Mouse (Mus musculus) lung, adult 2 months (tissue): ENCODE results near the gene Ccl6. TPM values are rescaled to one million over a fixed set of nuclear protein-coding genes. Genes with fewer than 3 reads are reported as not detected.
A peak's percentile ranks its signal among the peaks of the same experiment; 100 is the strongest.
"Not testable (repeated sequence)": the region's sequence is repeated elsewhere in the genome, so short reads cannot be mapped to it uniquely, and the experiment has no call there.

Experiments
- DNase-seq: peaks from one replicate; pipeline ENCODE4 v3.0.0; 2022
- H3K4me1 ChIP-seq: fragments of 200-500 bp; 2 replicates; pipeline ENCODE4 v1.6.1; 2011; ENCODE audit warnings: low read length; ENCODE audit not compliant: control insufficient read depth, insufficient read depth
- H3K4me3 ChIP-seq: fragments of 200-500 bp; replicated peaks from 2 replicates; pipeline ENCODE3; 2011; ENCODE audit warnings: low read depth, mild to moderate bottlenecking, control low read depth, low read length; ENCODE audit errors: extremely low read depth
- CTCF ChIP-seq: fragments of 200-500 bp; IDR thresholded peaks from 2 replicates; pipeline ENCODE4 v1.5.1; 2011; ENCODE audit warnings: mild to moderate bottlenecking, low read length, control low read depth; ENCODE audit not compliant: insufficient read depth
- POLR2A ChIP-seq: fragments of 200-500 bp; IDR thresholded peaks from 2 replicates; pipeline ENCODE4 v1.6.1; 2011; ENCODE audit warnings: low read depth, mild to moderate bottlenecking, control low read depth, low read length, borderline replicate concordance; ENCODE audit errors: extremely low read depth
- WGBS: fragments of 180-500 bp; shearing (Covaris S2); methylation state at CpG from one replicate; pipeline ENCODE4 v1.1.7; 2018; 5-methylcytosine and 5-hydroxymethylcytosine counted together
- polyA plus RNA-seq: library from polyadenylated mRNA; depleted of rRNA; stranded (reverse); fragments of >200 nt; gene quantifications from 2 replicates; pipeline ENCODE4 v1.2.3, GENCODE M21; 2012

The Ccl6 gene
- polyA plus RNA-seq, 1 experiment = 98.8 TPM

- no peak for DNase-seq
- Histone ChIP-seq H3K4me1 (no peaks in the 10 kb centered on the region), H3K4me3 (no peak overlapping the region)
- TF ChIP-seq POLR2A (no peak), CTCF (no peak)
Observed at GRCm38 (mm10) chr11:83566617-83567016, 26.3 kb downstream of the Ccl6 start.

GRCm38 (mm10) chr11:83563754-83564153 is 29.1 kb downstream of the Ccl6 start:
- DNase-seq = no peak
- no peak for TF ChIP-seq POLR2A
- no peak for TF ChIP-seq CTCF
- WGBS = 40% methylated on average over 2 of the region's 2 CpGs
- Histone ChIP-seq H3K4me1 (no peaks in the 10 kb centered on the region), H3K4me3 (no peak overlapping the region)

GRCm38 (mm10) chr11:83562311-83562887 is 30.5 kb downstream of the Ccl6 start:
- no peak for DNase-seq
- TF ChIP-seq POLR2A (no peak), CTCF (no peak)
- Histone ChIP-seq H3K4me1 (no peaks in the 10 kb centered on the region), H3K4me3 (no peak overlapping the region)
- 65% methylated on average over 6 of the region's 6 CpGs for WGBS

DNA sequence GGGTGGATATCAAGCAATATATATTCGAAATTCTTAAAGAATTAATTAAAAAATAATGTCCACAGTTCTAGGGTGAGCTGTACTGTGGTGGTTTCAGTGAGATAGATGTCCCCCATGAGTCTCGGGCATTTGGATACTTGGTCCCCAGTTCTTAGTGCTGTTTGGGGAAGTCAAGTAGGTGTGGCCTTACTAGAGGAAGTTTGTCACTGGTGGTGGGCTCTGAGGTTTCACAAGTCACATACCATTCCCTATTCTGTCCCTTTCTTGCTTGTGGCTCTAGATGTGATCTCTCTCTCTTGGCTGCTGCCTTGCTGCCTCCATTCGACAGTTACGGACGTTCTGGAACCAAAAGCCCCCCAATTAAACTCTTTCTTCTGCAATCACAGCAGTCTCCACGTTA is 32.5 kb downstream of the Ccl6 start:
- no peak overlapping the region for H3K4me3 ChIP-seq
- WGBS = 67% methylated on average over 6 of the region's 6 CpGs
- H3K4me1 ChIP-seq = no peaks in the 10 kb centered on the region
- TF ChIP-seq CTCF = no peak
- no peak for DNase-seq

GRCm38 (mm10) chr11:83557074-83557473 is 35.8 kb downstream of the Ccl6 start:
- TF ChIP-seq POLR2A (no peak), CTCF (no peak)
- H3K4me1 ChIP-seq = no peaks in the 10 kb centered on the region
- no peak overlapping the region for H3K4me3 ChIP-seq
- no peak for DNase-seq
- 71% methylated on average over 10 of the region's 10 CpGs for WGBS

- peak; percentile 11 for DNase-seq
Observed at GRCm38 (mm10) chr11:83556085-83556781, 36.7 kb downstream of the Ccl6 start.

GRCm38 (mm10) chr11:83551668-83552067 is 41.2 kb downstream of the Ccl6 start:
- H3K4me1 ChIP-seq = no peaks in the 10 kb centered on the region
- 83% methylated on average over 5 of the region's 5 CpGs for WGBS
- no peak for DNase-seq
- H3K4me3 ChIP-seq = no peak overlapping the region
- TF ChIP-seq POLR2A (no peak), CTCF (no peak)

More at GRCm38 (mm10) chr11:83556085-83556781, 36.7 kb downstream of the Ccl6 start:
- 27% methylated on average over 8 of the region's 8 CpGs for WGBS
- no peaks in the 10 kb centered on the region for H3K4me1 ChIP-seq
- no peak overlapping the region for H3K4me3 ChIP-seq
- peak; percentile 13; the same call in 1 of the 2 replicates for TF ChIP-seq CTCF
- no peak for TF ChIP-seq POLR2A

GRCm38 (mm10) chr11:83551037-83551436 is 41.9 kb downstream of the Ccl6 start:
- DNase-seq, H3K4me1 ChIP-seq, H3K4me3 ChIP-seq: not testable (repeated sequence)
- WGBS = 81% methylated on average over 7 of the region's 7 CpGs

DNA sequence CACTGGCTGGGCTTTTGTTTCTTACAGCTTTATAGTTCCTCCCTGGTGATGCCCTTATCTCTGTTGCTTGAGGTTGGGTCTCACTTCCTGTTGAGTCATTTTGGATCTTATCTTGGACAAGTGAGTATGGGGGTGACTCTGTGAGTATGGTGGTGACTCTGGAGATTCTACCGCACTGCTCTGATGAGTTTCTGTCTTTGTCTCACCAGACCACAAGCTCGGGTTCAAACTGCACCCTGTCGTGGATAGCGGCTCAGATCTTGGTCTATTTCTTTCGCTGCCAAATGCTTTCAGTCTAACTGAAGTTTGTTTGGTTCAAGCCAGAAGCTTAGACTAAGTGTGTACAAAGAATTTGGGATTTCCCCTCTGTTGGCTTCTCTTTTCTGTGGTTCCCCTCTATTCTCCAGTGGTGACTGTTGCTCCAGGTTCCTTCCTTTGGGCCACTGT is 42.7 kb downstream of the Ccl6 start:
- TF ChIP-seq CTCF = no peak
- no peak for TF ChIP-seq POLR2A
- H3K4me1 ChIP-seq = no peaks in the 10 kb centered on the region
- no peak overlapping the region for H3K4me3 ChIP-seq
- no peak for DNase-seq
- WGBS = 61% methylated on average over 5 of the region's 5 CpGs

GRCm38 (mm10) chr11:83544214-83544613 is 48.7 kb downstream of the Ccl6 start:
- no peak for TF ChIP-seq CTCF
- no peak for TF ChIP-seq POLR2A
- H3K4me1 ChIP-seq = no peaks in the 10 kb centered on the region
- WGBS = 46% methylated on average over 3 of the region's 3 CpGs
- DNase-seq = no peak
- H3K4me3 ChIP-seq = no peak overlapping the region
